Mouse (Mus musculus): ENCODE measurements around the gene Fdxacb1.

Fdxacb1 gene

GRCm38 (mm10) chr9:50800985-50801384, 32.9 kb downstream of the Fdxacb1 start:
- CTCF ChIA-PET, result interaction anchor here (0.6 to 0.7 kb wide), 3 partner anchors 11 to 979 kb away, joined by 3 to 10 read pairs (median 10); no protein-coding TSS in a partner anchor

- CTCF ChIA-PET, result interaction anchor here (0.5 kb wide), 1 partner anchor 10 kb away, joined by 3 read pairs; no protein-coding TSS in a partner anchor
These were observed 35.1 kb downstream of the Fdxacb1 start for GRCm38 (mm10) chr9:50803055-50803671.

GRCm38 (mm10) chr9:50808471-50808870, 40.4 kb downstream of the Fdxacb1 start:
- CTCF ChIA-PET, result no interaction called here

GRCm38 (mm10) chr9:50809146-50809545, 41.1 kb downstream of the Fdxacb1 start:
- CTCF ChIA-PET, result no interaction called here

GRCm38 (mm10) chr9:50811187-50811586, 43.2 kb downstream of the Fdxacb1 start:
- CTCF ChIA-PET, result no interaction called here

GRCm38 (mm10) chr9:50811746-50812145, 43.7 kb downstream of the Fdxacb1 start:
- CTCF ChIA-PET, result interaction anchor here (0.8 kb wide), 1 partner anchor 1097 kb away, joined by 3 read pairs; no protein-coding TSS in a partner anchor

GRCm38 (mm10) chr9:50813796-50814195, 45.8 kb downstream of the Fdxacb1 start:
- CTCF ChIA-PET, result no interaction called here

GRCm38 (mm10) chr9:50815666-50816065, 47.6 kb downstream of the Fdxacb1 start:
- CTCF ChIA-PET, result no interaction called here

- CTCF ChIA-PET, result interaction anchor here (0.8 kb wide), 1 partner anchor 34 kb away, joined by 4 read pairs; no protein-coding TSS in a partner anchor
These were observed 48.5 kb downstream of the Fdxacb1 start for GRCm38 (mm10) chr9:50816512-50816911.

- CTCF ChIA-PET, result interaction anchor here (0.5 kb wide), 1 partner anchor 463 kb away, joined by 6 read pairs; no protein-coding TSS in a partner anchor
These were observed 50.0 kb downstream of the Fdxacb1 start for GRCm38 (mm10) chr9:50818050-50818449.

GRCm38 (mm10) chr9:50819716-50820115, 51.7 kb downstream of the Fdxacb1 start:
- CTCF ChIA-PET, result no interaction called here

- CTCF ChIA-PET, result no interaction called here
These were observed 53.6 kb downstream of the Fdxacb1 start for GRCm38 (mm10) chr9:50821651-50822050.

GRCm38 (mm10) chr9:50822216-50822615, 54.2 kb downstream of the Fdxacb1 start:
- CTCF ChIA-PET, result no interaction called here
